Mouse (Mus musculus) Patski (cell line): Measurements from ENCODE around the gene Tmem258. TPM values are rescaled to one million over a fixed set of nuclear protein-coding genes. Genes with fewer than 3 reads are reported as not detected.

Source experiments
- ATAC-seq: fragments of 100-300 bp; one replicate; pipeline ENCODE4 v1.8.0; 2021
- CTCF ChIA-PET: fragments of 350-600 bp; sonication (Branson Sonifier 250); formaldehyde crosslinking; loops from one replicate; lab custom pipeline; 2022; ENCODE audit warnings: inconsistent platforms; lab: Charles Lee
- POLR2A ChIA-PET: fragments of 350-600 bp; sonication (Branson Sonifier 250); formaldehyde crosslinking; loops from one replicate; lab custom pipeline; 2022; ENCODE audit warnings: antibody characterized with exemption, inconsistent platforms; lab: Charles Lee
- DNase-seq: peaks from one replicate; pipeline ENCODE4 v3.0.0-alpha.2; 2011; ENCODE audit warnings: low read depth, low spot score
- H3K27me3 ChIP-seq: fragments of 371-371 bp; one replicate; pipeline ENCODE4 v1.5.1; 2021
- CTCF ChIP-seq: fragments of 100-300 bp; IDR thresholded peaks from one replicate; pipeline ENCODE4 v1.5.1; 2021
- in situ Hi-C: fragments of 300-500 bp; cut with MboI; formaldehyde crosslinking; loops from 3 replicates; pipeline ENCODE4 v1.11.1; 2018; ENCODE audit warnings: low pct_unique_long_range_greater_than_20kb, mixed read lengths
- polyA plus RNA-seq: library from polyadenylated mRNA; unstranded; gene quantifications from one replicate; pipeline ENCODE4 v1.2.3, GENCODE M21; 2021

Gene Tmem258
- polyA plus RNA-seq, 1 experiment from 2014 or later: 211 TPM

DNA sequence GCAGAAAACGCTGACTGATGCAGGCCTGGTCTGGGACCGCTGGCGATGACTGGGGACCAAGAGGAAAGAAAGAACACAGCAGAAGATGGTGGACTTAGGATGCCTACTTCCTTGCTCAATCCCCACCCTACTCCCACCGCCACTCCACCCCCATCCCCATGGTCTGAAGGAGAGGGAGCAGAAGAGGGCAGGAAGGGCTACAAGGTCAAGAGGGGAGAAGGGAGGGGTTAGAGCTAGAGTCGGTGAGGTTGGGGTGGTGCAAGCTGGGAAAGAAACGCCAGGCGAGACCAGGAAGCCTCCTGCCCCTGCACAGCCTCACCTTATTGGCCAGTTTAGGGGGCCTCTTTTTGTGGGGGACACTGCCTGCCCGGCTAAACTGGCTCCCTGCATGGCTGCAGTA lies 12.3 kb downstream of the Tmem258 start:
- in situ Hi-C loops: no loop called here
- no peak for TF ChIP-seq CTCF
- no peak for ATAC-seq
- DNase-seq: no peak
- ChIA-PET POLR2A (no interaction called here), CTCF (interaction anchor here (1.2 to 1.5 kb wide), 2 partner anchors 88 to 215 kb away, joined by 3 read pairs; partner anchors contain the start of genes Best1, Dagla and Rab3il1)
- H3K27me3 ChIP-seq: peaks cover 11% of the 10 kb centered on the region

DNA sequence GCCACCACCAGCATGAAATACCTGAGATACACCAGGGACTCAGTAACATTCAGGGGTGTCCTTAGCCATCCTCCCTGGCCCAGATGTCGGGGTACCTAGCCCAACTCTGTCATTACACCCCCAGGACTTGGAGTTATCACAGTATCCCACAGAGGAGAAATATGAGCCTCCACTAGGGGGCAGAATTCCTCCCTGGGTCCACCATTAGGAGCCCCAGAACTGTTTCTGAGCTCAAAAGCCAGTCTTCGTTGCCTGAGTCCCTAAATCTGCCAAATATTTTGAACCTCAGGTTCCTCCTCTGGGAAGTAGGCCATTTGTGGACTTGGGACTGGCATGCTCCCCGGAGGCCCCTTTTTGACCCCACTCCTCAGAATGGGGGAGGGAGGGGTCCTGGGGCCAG lies 15.3 kb downstream of the Tmem258 start:
- CTCF ChIA-PET: interaction anchor here (0.8 to 2.8 kb wide), 8 partner anchors 8 to 219 kb away, joined by 3 to 17 read pairs (median 3); no protein-coding TSS in a partner anchor
- peaks cover 11% of the 10 kb centered on the region for H3K27me3 ChIP-seq
- DNase-seq: no peak
- in situ Hi-C loops: no loop called here
- no peak for TF ChIP-seq CTCF
- ATAC-seq: no peak
- POLR2A ChIA-PET: no interaction called here

DNA sequence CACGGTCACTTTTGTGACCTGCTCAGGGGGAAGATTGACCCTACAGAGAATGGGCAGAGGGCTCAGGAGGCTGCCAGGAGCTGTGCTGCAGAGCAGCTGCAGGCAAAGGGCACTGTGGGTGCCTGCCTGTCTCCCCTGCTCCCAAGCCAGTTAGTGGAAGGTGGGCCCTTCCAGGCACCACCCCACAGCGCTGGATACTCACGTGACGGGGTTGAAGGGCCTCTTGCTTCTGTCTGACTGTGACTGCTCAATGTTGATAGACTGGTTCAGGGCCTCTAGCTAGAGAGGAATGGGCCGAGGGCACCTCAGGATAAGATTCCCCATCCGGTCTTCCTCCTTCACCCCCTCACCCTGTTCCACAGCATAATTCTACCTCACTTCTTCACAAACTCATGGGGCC lies 15.8 kb downstream of the Tmem258 start:
- peaks cover 11% of the 10 kb centered on the region for H3K27me3 ChIP-seq
- CTCF ChIA-PET: interaction anchor here (0.8 to 2.8 kb wide), 7 partner anchors 8 to 220 kb away, joined by 3 to 17 read pairs (median 3); no protein-coding TSS in a partner anchor
- POLR2A ChIA-PET: no interaction called here
- no peak for ATAC-seq
- DNase-seq: no peak
- TF ChIP-seq CTCF: no peak
- in situ Hi-C loops: no loop called here

DNA sequence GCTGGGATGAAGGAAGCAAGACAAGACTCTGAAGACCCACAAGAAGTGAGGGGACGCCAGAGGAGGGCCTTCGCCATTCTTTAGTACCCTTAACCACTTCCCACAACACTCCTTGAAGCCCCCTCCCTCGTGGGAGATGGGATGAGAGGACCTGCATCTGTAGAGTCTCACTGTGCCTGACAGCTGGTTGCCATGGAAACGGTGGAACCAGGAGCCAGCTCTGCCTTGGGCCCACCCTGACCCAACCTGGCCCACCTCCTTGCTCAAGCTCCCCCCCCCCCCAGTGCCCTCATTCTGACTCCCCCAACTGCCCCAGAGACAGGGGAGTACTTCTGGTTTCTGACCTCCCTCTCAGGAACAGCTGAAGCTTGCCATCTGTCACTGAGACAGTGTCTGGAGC lies 17.8 kb downstream of the Tmem258 start:
- ATAC-seq (no peak), DNase-seq (no peak)
- in situ Hi-C loops: no loop called here
- TF ChIP-seq CTCF: no peak
- peaks cover 15% of the 10 kb centered on the region for H3K27me3 ChIP-seq
- CTCF ChIA-PET: interaction anchor here (0.8 to 2.8 kb wide), 3 partner anchors 9 to 19 kb away, joined by 3 to 17 read pairs (median 4); no protein-coding TSS in a partner anchor
- POLR2A ChIA-PET: no interaction called here

DNA sequence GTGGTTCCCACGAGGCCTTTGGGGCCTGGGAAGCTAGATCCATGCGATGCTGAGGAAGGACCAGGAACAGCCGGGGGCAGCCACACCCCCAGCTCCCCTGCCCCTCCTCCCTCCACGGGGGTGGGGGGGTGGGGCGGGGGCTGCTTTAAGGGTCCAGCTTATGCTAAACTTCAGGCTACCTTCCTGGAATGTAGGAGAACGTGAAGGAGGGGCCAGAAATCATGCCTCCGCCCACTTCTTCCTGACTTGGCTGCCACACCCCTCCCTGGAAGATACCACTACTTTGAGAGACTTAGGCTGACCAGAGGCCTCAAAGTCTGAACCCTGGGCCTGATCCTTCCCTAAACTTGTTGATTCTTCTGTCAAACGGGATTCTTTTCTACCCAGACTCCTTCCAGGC lies 18.8 kb downstream of the Tmem258 start:
- no peak for TF ChIP-seq CTCF
- ChIA-PET CTCF (interaction anchor here (0.7 to 1.0 kb wide), 2 partner anchors 9 to 15 kb away, joined by 3 read pairs; no protein-coding TSS in a partner anchor), POLR2A (no interaction called here)
- DNase-seq: no peak
- peaks cover 18% of the 10 kb centered on the region for H3K27me3 ChIP-seq
- in situ Hi-C loops: no loop called here
- ATAC-seq: peak; percentile 10

DNA sequence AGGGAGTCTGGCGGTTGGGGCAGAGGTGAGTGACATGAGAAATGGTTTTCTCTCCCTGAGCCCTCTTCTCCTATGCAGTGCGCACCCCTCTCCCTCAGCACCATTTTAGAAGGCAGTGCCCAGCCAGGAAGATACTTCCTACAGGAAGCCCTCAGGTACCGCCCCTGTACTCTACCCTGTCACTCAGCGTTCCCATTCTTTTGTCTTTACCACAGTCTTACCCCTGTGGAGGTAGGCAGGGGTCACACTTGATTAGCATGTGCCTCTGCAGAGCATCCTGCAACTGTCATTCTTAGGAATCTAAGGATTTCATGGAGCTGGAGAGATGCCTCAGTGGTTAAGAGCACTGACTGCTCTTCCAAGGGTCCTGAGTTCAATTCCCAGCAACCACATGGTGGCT lies 19.7 kb downstream of the Tmem258 start:
- H3K27me3 ChIP-seq: peaks cover 25% of the 10 kb centered on the region

DNA sequence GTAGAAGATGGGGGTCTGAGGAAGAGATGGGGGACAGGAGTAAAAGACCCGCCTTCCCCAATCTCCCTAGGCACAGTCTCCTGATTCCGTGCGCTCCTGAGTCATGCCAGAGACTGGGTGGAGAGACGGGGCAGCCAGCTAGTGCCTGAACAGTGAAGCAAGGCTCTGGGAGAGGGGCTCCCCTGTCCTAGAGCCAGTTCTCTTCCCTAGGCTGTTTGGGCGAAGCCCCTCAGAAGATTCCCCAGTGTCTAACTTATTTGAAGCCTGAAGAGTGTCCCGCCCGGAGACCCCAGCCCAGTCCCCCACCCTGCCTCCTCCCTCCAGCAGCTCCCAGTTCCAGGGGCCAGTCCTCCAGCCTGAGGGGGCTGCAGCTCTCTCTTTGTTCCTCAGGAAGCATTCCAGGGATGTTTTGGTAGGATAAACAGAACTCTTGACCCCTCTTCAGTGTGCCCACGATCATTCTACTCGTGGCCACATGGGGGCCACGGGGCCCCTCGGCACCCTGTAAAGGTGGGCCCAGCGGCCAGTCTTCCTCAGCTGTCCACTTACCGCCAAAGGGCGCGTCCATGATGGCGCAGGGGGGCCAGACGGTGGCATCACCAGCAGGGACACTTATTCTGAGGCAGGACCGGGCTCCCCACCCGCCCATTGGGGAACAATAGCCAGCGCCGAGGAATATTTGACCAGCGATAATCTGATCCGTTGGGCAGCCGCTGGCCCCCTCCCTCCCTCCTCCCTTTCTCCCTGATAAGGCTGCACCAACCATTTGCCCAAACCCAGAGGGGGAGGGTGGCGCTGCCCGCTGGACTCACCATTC lies 21.0 kb downstream of the Tmem258 start:
- peaks cover 38% of the 10 kb centered on the region for H3K27me3 ChIP-seq
- ChIA-PET POLR2A (no interaction called here), CTCF (interaction anchor here (2.6 kb wide), 1 partner anchor 14 kb away, joined by 8 read pairs; no protein-coding TSS in a partner anchor)
- TF ChIP-seq CTCF: no peak
- in situ Hi-C loops: no loop called here
- ATAC-seq (no peak), DNase-seq (no peak)

More for the DNA sequence above, 19.7 kb downstream of the Tmem258 start:
- ATAC-seq (no peak), DNase-seq (no peak)
- in situ Hi-C loops: no loop called here
- no peak for TF ChIP-seq CTCF
- ChIA-PET CTCF (no interaction called here), POLR2A (no interaction called here)

DNA sequence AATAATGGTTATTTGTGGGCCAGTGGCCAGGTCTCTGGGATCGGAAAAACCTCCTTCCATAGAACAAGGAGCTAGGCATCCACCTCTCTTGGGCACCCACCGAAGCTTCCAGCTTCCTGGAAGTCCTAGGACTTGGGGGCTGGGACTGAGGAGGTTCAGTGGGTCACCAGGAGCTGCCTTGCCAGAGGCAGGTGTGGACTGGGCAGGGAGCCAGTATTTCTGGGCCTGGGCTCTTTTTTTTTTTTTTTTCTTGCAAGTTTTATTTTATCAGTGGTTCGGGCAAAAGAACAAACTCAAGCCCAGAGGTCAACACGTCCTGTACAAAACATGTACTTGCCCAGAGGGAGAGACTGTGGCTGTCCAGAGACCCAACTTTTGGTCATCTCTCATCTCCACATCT lies 22.0 kb downstream of the Tmem258 start:
- CTCF ChIA-PET: interaction anchor here (1.5 to 2.6 kb wide), 2 partner anchors 13 to 15 kb away, joined by 3 to 8 read pairs; partner anchors contain the start of gene Myrf
- POLR2A ChIA-PET: no interaction called here
- no peak for DNase-seq
- TF ChIP-seq CTCF: no peak
- in situ Hi-C loops: no loop called here
- peaks cover 40% of the 10 kb centered on the region for H3K27me3 ChIP-seq
- no peak for ATAC-seq

DNA sequence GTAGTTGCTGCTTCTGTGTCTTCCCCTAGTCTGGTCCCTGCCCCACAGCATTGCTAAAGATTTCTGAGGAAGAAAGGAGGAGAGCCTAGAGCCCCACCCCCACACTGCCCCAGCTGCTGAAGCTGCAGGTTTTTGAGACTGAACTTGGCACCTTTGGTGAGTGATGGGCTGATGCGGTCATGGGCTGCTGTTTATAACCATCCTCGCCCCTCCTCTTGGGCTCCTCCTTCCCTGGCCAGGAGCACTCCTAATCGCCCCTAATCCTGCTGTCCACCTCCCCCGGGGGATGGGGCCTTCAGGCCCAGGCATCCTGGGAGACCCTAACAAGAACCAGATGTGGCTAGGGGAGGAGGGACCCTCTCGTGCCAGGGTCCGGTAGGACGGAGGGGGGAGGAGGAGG lies 27.2 kb downstream of the Tmem258 start:
- in situ Hi-C loops: no loop called here
- DNase-seq (no peak), ATAC-seq (no peak)
- CTCF ChIA-PET: no interaction called here
- H3K27me3 ChIP-seq: peaks cover 63% of the 10 kb centered on the region
- no peak for TF ChIP-seq CTCF
- POLR2A ChIA-PET: no interaction called here

DNA sequence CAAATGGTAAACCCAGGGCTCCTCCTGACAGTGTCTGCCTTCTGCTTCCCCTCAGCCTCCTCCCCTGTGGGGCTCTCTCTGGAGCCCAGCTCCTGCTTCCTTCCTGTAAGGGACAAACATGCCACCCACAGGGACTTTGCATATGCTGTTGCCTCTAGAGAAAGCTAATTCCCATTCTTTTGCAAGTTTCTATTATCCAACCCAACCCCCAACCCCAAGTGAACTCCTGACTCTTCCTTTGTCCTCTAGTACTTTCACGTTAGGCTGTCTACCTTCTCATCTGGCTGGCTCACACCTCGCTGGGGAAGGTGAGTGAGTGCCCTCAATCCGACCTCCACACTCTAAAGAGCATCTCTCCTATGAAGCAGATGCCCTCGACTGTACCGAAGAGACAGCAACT lies 28.1 kb downstream of the Tmem258 start:
- H3K27me3 ChIP-seq: peaks cover 60% of the 10 kb centered on the region
- ChIA-PET POLR2A (no interaction called here), CTCF (no interaction called here)
- no peak for DNase-seq
- in situ Hi-C loops: no loop called here
- no peak for TF ChIP-seq CTCF
- ATAC-seq: no peak

DNA sequence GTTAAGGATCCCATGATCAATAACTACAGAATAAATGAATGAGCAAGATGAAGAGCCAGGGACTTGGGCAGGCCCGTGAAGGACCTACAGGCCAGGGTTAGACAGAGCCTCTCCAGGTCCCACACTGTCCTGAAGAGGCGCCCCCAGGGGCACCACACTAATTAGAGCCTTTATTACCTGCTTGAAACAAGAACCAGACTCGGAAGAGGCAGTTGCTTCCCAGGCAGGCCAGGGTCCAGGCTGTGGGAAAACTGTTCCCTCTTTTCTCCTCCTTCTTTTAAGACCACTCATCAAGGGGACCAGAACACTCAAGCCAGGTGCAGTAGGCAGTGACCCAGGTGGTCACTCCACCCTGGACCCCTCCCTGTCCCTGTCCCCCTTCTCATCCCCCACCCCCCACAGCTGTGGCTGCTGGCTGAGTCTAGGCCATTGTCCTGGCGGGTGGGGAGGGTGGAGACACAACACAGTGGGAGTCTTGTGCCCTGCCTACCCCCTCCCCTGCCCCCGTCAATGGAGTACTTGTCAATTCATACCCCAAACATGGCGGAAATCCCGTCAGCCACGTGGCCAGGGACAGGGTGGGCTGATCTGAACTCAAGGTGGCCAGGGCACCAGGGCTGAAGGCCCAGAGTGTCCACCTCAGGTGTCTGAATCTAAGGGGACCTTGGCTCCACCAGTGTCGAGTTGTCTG lies 28.7 kb downstream of the Tmem258 start:
- ChIA-PET CTCF (interaction anchor here (1.6 kb wide), 1 partner anchor 11 kb away, joined by 5 read pairs; no protein-coding TSS in a partner anchor), POLR2A (no interaction called here)
- peaks cover 54% of the 10 kb centered on the region for H3K27me3 ChIP-seq
- ATAC-seq (no peak), DNase-seq (no peak)
- in situ Hi-C loops: no loop called here
- TF ChIP-seq CTCF: no peak
